Mouse (Mus musculus): ENCODE data around the gene Krtap5-3.

- TF ChIP-seq POU5F1 (IDR thresholded peaks at IDR 0.05; ENCODE audit: borderline replicate concordance, low read length), result no peak
- TF ChIP-seq CTCF (conservative IDR thresholded peaks at IDR 0.05; ENCODE audit: low read length), result no peak
- TF ChIP-seq NANOG (IDR thresholded peaks at IDR 0.05; ENCODE audit: borderline replicate concordance, low read length), result no peak
Measured at GRCm38 (mm10) chr7:142159366-142159765, 41.8 kb upstream of the Krtap5-3 start.

Data from E14TG2a.4 (cell line).